Mouse (Mus musculus): ENCODE measurements at regions not wholly inside any gene's neighbourhood (a gene's known extent, or its start where the extent isn't known, plus 50 kb on each side); places are given as distances from the start of the nearest gene placed in this dataset.

GRCm38 (mm10) chr2:123528915-123529314, 560.9 kb upstream of the Sema6d start:
- no peak overlapping the region for H3K4me2 ChIP-seq (replicated peaks; ENCODE audit: low read depth)
- H3K36me3 ChIP-seq (ENCODE audit: control insufficient read depth, insufficient read depth, low read length): no peaks in the 10 kb centered on the region
- no peaks in the 10 kb centered on the region for H3K4me1 ChIP-seq (replicated peaks; ENCODE audit: control insufficient read depth, insufficient read depth)
- no peak overlapping the region for H3K27ac ChIP-seq (replicated peaks)
- no peaks in the 10 kb centered on the region for H3K27me3 ChIP-seq (ENCODE audit: control insufficient read depth, insufficient read depth, low read length)
- no peak for ATAC-seq (ENCODE audit: low FRiP score, low TSS enrichment)
- 38% methylated on average over 1 of the region's 1 CpGs for WGBS
- no peak for TF ChIP-seq EP300 (optimal IDR thresholded peaks at IDR 0.05)
- no peak for TF ChIP-seq CTCF (IDR thresholded peaks at IDR 0.05; ENCODE audit: low read depth)
- H3K9me3 ChIP-seq (ENCODE audit: control insufficient read depth, low read length): no peaks in the 10 kb centered on the region
- no peak for DNase-seq (ENCODE audit: low spot score)
- no peak overlapping the region for H3K4me3 ChIP-seq (ENCODE audit: low read depth, low read length)
- no peak overlapping the region for H3K9ac ChIP-seq (ENCODE audit: low read length)

GRCm38 (mm10) chr2:123532946-123533791, 556.6 kb upstream of the Sema6d start:
- Histone ChIP-seq H3K4me2 (replicated peaks; ENCODE audit: low read depth) (no peak overlapping the region), H3K4me1 (replicated peaks; ENCODE audit: control insufficient read depth, insufficient read depth) (no peaks in the 10 kb centered on the region), H3K27ac (replicated peaks) (no peak overlapping the region), H3K36me3 (ENCODE audit: control insufficient read depth, insufficient read depth, low read length) (no peaks in the 10 kb centered on the region), H3K27me3 (ENCODE audit: control insufficient read depth, insufficient read depth, low read length) (no peaks in the 10 kb centered on the region), H3K9ac (ENCODE audit: low read length) (no peak overlapping the region), H3K4me3 (ENCODE audit: low read depth, low read length) (no peak overlapping the region), H3K9me3 (ENCODE audit: control insufficient read depth, low read length) (no peaks in the 10 kb centered on the region)
- 82% methylated on average over 9 of the region's 9 CpGs for WGBS
- no peak for TF ChIP-seq CTCF (IDR thresholded peaks at IDR 0.05; ENCODE audit: low read depth)
- TF ChIP-seq EP300 (optimal IDR thresholded peaks at IDR 0.05): no peak
- ATAC-seq (ENCODE audit: low FRiP score, low TSS enrichment) (no peak), DNase-seq (ENCODE audit: low spot score) (no peak)

DNA sequence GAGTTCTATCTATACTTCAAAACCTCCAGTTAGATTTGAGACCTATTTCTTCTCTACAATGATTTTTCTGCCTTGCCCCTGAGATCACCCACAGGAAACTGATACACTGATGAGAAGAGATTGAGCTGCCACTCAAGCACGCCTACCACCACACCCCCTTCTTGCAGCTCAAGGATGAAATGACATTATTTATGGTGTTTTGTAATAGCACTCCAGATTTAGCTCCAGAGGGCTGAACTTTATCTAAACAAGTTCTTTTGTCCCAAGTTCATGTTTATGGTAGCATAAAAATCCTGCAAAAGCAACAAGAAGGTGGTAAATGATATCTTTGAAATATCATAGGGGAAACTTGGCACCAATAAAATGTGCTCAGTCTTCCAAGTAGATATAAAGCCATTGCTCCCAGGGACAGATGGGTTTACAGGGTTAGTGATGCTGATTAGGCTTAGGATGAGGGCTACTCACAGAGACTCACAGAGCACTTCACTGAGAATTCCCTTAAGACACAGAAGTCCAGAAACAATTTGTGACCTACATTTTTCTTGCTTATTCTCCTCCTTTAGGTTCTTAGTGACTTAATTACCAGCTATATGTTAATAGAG, 538.4 kb upstream of the Sema6d start:
- Histone ChIP-seq H3K4me2 (replicated peaks; ENCODE audit: low read depth) (no peak overlapping the region), H3K27ac (replicated peaks) (no peak overlapping the region), H3K9ac (ENCODE audit: low read length) (no peak overlapping the region), H3K36me3 (ENCODE audit: control insufficient read depth, insufficient read depth, low read length) (no peaks in the 10 kb centered on the region), H3K9me3 (ENCODE audit: control insufficient read depth, low read length) (no peaks in the 10 kb centered on the region), H3K4me3 (ENCODE audit: low read depth, low read length) (no peak overlapping the region), H3K27me3 (ENCODE audit: control insufficient read depth, insufficient read depth, low read length) (no peaks in the 10 kb centered on the region), H3K4me1 (replicated peaks; ENCODE audit: control insufficient read depth, insufficient read depth) (no peaks in the 10 kb centered on the region)
- no peak for ATAC-seq (ENCODE audit: low FRiP score, low TSS enrichment)
- WGBS: 46% methylated on average over 1 of the region's 1 CpGs
- no peak for DNase-seq (ENCODE audit: low spot score)
- TF ChIP-seq EP300 (optimal IDR thresholded peaks at IDR 0.05): no peak
- TF ChIP-seq CTCF (IDR thresholded peaks at IDR 0.05; ENCODE audit: low read depth): no peak

- Histone ChIP-seq H3K9me3 (ENCODE audit: control insufficient read depth, low read length) (no peaks in the 10 kb centered on the region), H3K27ac (replicated peaks) (no peak overlapping the region), H3K27me3 (ENCODE audit: control insufficient read depth, insufficient read depth, low read length) (no peaks in the 10 kb centered on the region), H3K9ac (ENCODE audit: low read length) (no peak overlapping the region), H3K36me3 (ENCODE audit: control insufficient read depth, insufficient read depth, low read length) (no peaks in the 10 kb centered on the region), H3K4me1 (replicated peaks; ENCODE audit: control insufficient read depth, insufficient read depth) (no peaks in the 10 kb centered on the region), H3K4me2 (replicated peaks; ENCODE audit: low read depth) (no peak overlapping the region), H3K4me3 (ENCODE audit: low read depth, low read length) (no peak overlapping the region)
- DNase-seq (ENCODE audit: low spot score) (no peak), ATAC-seq (ENCODE audit: low FRiP score, low TSS enrichment) (no peak)
- TF ChIP-seq EP300 (optimal IDR thresholded peaks at IDR 0.05): no peak
Measured at GRCm38 (mm10) chr2:123558123-123558650, 531.6 kb upstream of the Sema6d start.
